9 mouse cellular contexts compared by ENCODE assay signal in the genomic region with DNA sequence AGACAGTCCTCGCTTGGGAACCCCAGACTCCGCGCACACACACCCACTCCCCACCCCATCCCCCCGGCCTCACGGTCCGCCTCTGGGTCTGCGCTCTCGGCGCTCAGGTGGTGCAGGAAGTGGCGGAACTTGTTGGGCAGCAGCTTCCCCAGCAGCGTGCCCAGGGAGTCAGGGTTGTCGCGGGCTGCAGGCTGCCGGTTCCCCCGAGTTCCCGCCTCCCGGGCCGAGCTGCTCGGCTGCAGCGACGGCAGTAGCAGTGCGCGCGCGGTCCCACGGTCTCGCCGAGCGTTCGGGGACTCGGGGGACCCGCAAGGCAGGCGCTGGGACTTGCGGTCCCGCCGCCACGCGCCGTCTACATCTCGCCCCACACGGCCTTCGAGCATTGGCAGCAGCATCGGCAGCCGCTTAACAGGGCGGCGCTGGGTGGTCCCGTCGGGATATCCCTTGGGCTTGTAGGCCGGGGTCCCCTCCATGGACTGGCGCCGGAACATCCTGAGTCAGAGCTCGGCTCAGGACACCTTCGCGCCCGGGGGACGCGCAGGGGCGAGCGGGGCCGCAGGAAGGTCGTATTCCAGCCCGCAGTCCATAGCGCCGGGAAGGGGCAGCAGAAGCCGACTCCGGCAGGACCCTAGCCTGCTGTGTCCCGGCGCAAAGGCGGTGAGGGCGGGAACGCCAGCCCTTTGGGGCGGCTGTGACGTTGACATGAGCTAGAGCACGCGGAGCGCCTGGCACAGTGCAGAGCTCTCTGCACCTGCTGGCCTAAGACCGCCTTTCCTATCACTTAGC. TPM values are rescaled to one million over a fixed set of nuclear protein-coding genes. Genes with fewer than 3 reads are reported as not detected.
DNase-seq lines count a peak whose midpoint lies in the region; ATAC-seq lines count a peak whose summit lies in the region.
"Had no signal": no experiment of that assay in that cellular context is flagged by ENCODE, and none has a peak within 500 bp of the region (broad histone marks: within the 10 kb centered on the region; RNA-seq: fewer than 3 reads in every experiment).

No protein-coding gene starts in this region.

- H3K4me3 ChIP-seq in embryonic facial prominence, embryonic 13.5 days: peak overlapping the region; percentile 54
- H3K4me3 ChIP-seq in hindbrain, embryonic 11.5 days (ENCODE audit: low read depth, low read length): peak overlapping the region; percentile 45
- peak overlapping the region; percentile 42 for H3K4me3 ChIP-seq in liver, embryonic 12.5 days
- peak overlapping the region; percentile 43 for H3K4me3 ChIP-seq in neural tube, embryonic 13.5 days

- no peaks in the 10 kb centered on the region for H3K9me3 ChIP-seq in embryonic facial prominence, embryonic 13.5 days
- H3K9me3 ChIP-seq in hindbrain, embryonic 11.5 days (ENCODE audit: control insufficient read depth, low read length): no peaks in the 10 kb centered on the region
- no peaks in the 10 kb centered on the region for H3K9me3 ChIP-seq in liver, embryonic 12.5 days (replicated peaks)
- no peaks in the 10 kb centered on the region for H3K9me3 ChIP-seq in neural tube, embryonic 13.5 days
- H3K9me3 ChIP-seq: G1E had no signal

- WGBS in embryonic facial prominence, embryonic 13.5 days: under 1% methylated on average over 77 of the region's 77 CpGs
- WGBS in hindbrain, embryonic 11.5 days: 1% methylated on average over 76 of the region's 77 CpGs
- WGBS in liver, embryonic 12.5 days (ENCODE audit: insufficient replicate concordance): 3% methylated on average over 77 of the region's 77 CpGs
- 1% methylated on average over 76 of the region's 77 CpGs for WGBS in neural tube, embryonic 13.5 days

- peak overlapping the region; percentile 98 for H3K4me2 ChIP-seq in embryonic facial prominence, embryonic 13.5 days
- peak overlapping the region; percentile 95 for H3K4me2 ChIP-seq in hindbrain, embryonic 11.5 days (replicated peaks; ENCODE audit: low read depth, low read length)
- peak overlapping the region; percentile 65 for H3K4me2 ChIP-seq in liver, embryonic 12.5 days
- peak overlapping the region; percentile 77 for H3K4me2 ChIP-seq in neural tube, embryonic 13.5 days

- H3K27ac ChIP-seq in embryonic facial prominence, embryonic 13.5 days: no peak overlapping the region; the same call in 1 of the 2 replicates
- H3K27ac ChIP-seq in hindbrain, embryonic 11.5 days (ENCODE audit: low read depth, low read length): no peak overlapping the region
- H3K27ac ChIP-seq in liver, embryonic 12.5 days: no peak overlapping the region
- no peak overlapping the region for H3K27ac ChIP-seq in neural tube, embryonic 13.5 days (replicated peaks)

- peaks cover 31% of the 10 kb centered on the region for H3K4me1 ChIP-seq in embryonic facial prominence, embryonic 13.5 days
- peaks cover 20% of the 10 kb centered on the region for H3K4me1 ChIP-seq in hindbrain, embryonic 11.5 days (replicated peaks; ENCODE audit: control insufficient read depth, insufficient read depth, low read length)
- H3K4me1 ChIP-seq in liver, embryonic 12.5 days: peaks cover 16% of the 10 kb centered on the region
- H3K4me1 ChIP-seq in neural tube, embryonic 13.5 days (replicated peaks): peaks cover 32% of the 10 kb centered on the region

- H3K9ac ChIP-seq in embryonic facial prominence, embryonic 13.5 days: peak overlapping the region; percentile 77
- H3K9ac ChIP-seq in hindbrain, embryonic 11.5 days (ENCODE audit: low read depth, low read length): peak overlapping the region; percentile 64
- H3K9ac ChIP-seq in liver, embryonic 12.5 days: peak overlapping the region; percentile 6; the same call in 1 of the 2 replicates
- peak overlapping the region; percentile 67 for H3K9ac ChIP-seq in neural tube, embryonic 13.5 days

- peaks cover 43% of the 10 kb centered on the region for H3K27me3 ChIP-seq in embryonic facial prominence, embryonic 13.5 days
- H3K27me3 ChIP-seq in hindbrain, embryonic 11.5 days (ENCODE audit: control insufficient read depth, insufficient read depth, low read length): peaks cover 26% of the 10 kb centered on the region
- peaks cover 99% of the 10 kb centered on the region for H3K27me3 ChIP-seq in liver, embryonic 12.5 days (replicated peaks)
- peaks cover 43% of the 10 kb centered on the region for H3K27me3 ChIP-seq in neural tube, embryonic 13.5 days

- ATAC-seq in frontal cortex, adult (ENCODE audit: low TSS enrichment): peak; percentile 42; the same call in 1 of the 2 replicates
- ATAC-seq in CD4-positive, CD25-positive, alpha-beta regulatory T cell, adult 4 months: peak; percentile 54
- ATAC-seq in embryonic facial prominence, embryonic 13.5 days (ENCODE audit: insufficient number of reproducible peaks, insufficient read depth, low FRiP score, low TSS enrichment, low read depth): peak; percentile 50; the same call in 1 of the 2 replicates
- ATAC-seq in hindbrain, embryonic 11.5 days (ENCODE audit: low FRiP score): peak; percentile 57
- ATAC-seq in liver, embryonic 12.5 days: no peak
- ATAC-seq in neural tube, embryonic 13.5 days (ENCODE audit: low read depth): peak; percentile 20; the same call in 1 of the 2 replicates
- no peak for ATAC-seq in erythroblast, adult 5-6 weeks (replicated peaks; ENCODE audit: low FRiP score, poor library complexity, severe bottlenecking)

- no peaks in the 10 kb centered on the region for H3K36me3 ChIP-seq in embryonic facial prominence, embryonic 13.5 days
- no peaks in the 10 kb centered on the region for H3K36me3 ChIP-seq in hindbrain, embryonic 11.5 days (ENCODE audit: control insufficient read depth, insufficient read depth, low read length)
- H3K36me3 ChIP-seq in liver, embryonic 12.5 days: no peaks in the 10 kb centered on the region
- no peaks in the 10 kb centered on the region for H3K36me3 ChIP-seq in neural tube, embryonic 13.5 days
- H3K36me3 ChIP-seq: G1E had no signal

- DNase-seq in frontal cortex, adult 2 months (ENCODE audit: extremely low spot score in 1 of 2, low spot score in 1 of 2): no peak
- DNase-seq in hindbrain, embryonic 11.5 days (ENCODE audit: low spot score): peak; percentile 63

RNA-seq across cellular contexts. Expression of gene 1700001O22Rik, which starts 2.2 kb away (rescaled TPM):
- 10.8 and 12.3 TPM in 2 replicates for polyA plus RNA-seq in frontal cortex, adult 2 months (2012; rRNA removed)
- under 1 TPM in 1 of 2 experiments, not detected in 1; 0.62 TPM for polyA plus RNA-seq in CD4-positive, CD25-positive, alpha-beta regulatory T cell, adult 4 months (2017; shearing (Covaris generic))
- polyA plus RNA-seq in embryonic facial prominence, embryonic 13.5 days (2015; fragmentation: Nextera tagmentation; extraction: Ambion mirVana): 2.8 and 2.9 TPM in 2 replicates
- polyA plus RNA-seq in hindbrain, embryonic 11.5 days (2014; fragmentation: Nextera tagmentation; extraction: Ambion mirVana): 2.7 and 4.0 TPM in 2 replicates
- 0.18 and 0.19 TPM in 2 replicates for polyA plus RNA-seq in liver, embryonic 12.5 days (2016; fragmentation: Nextera tagmentation; extraction: Ambion mirVana)
- 0.91 and 1.3 TPM in 2 replicates for polyA plus RNA-seq in neural tube, embryonic 13.5 days (2015; fragmentation: Nextera tagmentation; extraction: Ambion mirVana)
- not detected in 2 replicates for total RNA-seq in erythroblast, adult 5-6 weeks (2015; ENCODE audit: low replicate concordance)
- not detected in 2 replicates for total RNA-seq in erythroblast, adult 5-6 weeks (2017; ENCODE audit: low replicate concordance)
- polyA plus RNA-seq: G1E had no signal

RNA-seq across cellular contexts. Expression of gene Ntmt1, which starts 6.4 kb away (rescaled TPM):
- polyA plus RNA-seq in frontal cortex, adult 2 months (2012; rRNA removed): 40.5 and 48.8 TPM in 2 replicates
- 10 to 100 TPM; 30.5 to 44.9 TPM for polyA plus RNA-seq in CD4-positive, CD25-positive, alpha-beta regulatory T cell, adult 4 months (2017; shearing (Covaris generic))
- polyA plus RNA-seq in embryonic facial prominence, embryonic 13.5 days (2015; fragmentation: Nextera tagmentation; extraction: Ambion mirVana): 94.9 and 105 TPM in 2 replicates
- polyA plus RNA-seq in hindbrain, embryonic 11.5 days (2014; fragmentation: Nextera tagmentation; extraction: Ambion mirVana): 108 and 110 TPM in 2 replicates
- polyA plus RNA-seq in liver, embryonic 12.5 days (2016; fragmentation: Nextera tagmentation; extraction: Ambion mirVana): 45.4 and 48.6 TPM in 2 replicates
- 101 and 107 TPM in 2 replicates for polyA plus RNA-seq in neural tube, embryonic 13.5 days (2015; fragmentation: Nextera tagmentation; extraction: Ambion mirVana)
- total RNA-seq in erythroblast, adult 5-6 weeks (2015; ENCODE audit: low replicate concordance): 2.7 TPM in 2 replicates
- 3.9 TPM in 1 of 2 replicates, not detected in the other for total RNA-seq in erythroblast, adult 5-6 weeks (2017; ENCODE audit: low replicate concordance)

RNA-seq across cellular contexts. Expression of gene Asb6, which starts 28.9 kb away (rescaled TPM):
- polyA plus RNA-seq in frontal cortex, adult 2 months (2012; rRNA removed): 41.2 and 45.1 TPM in 2 replicates
- polyA plus RNA-seq in CD4-positive, CD25-positive, alpha-beta regulatory T cell, adult 4 months (2017; shearing (Covaris generic)): 10 to 100 TPM; 33.1 to 65.6 TPM
- polyA plus RNA-seq in embryonic facial prominence, embryonic 13.5 days (2015; fragmentation: Nextera tagmentation; extraction: Ambion mirVana): 39.5 and 47.3 TPM in 2 replicates
- polyA plus RNA-seq in hindbrain, embryonic 11.5 days (2014; fragmentation: Nextera tagmentation; extraction: Ambion mirVana): 26.0 and 28.5 TPM in 2 replicates
- 41.0 and 41.7 TPM in 2 replicates for polyA plus RNA-seq in liver, embryonic 12.5 days (2016; fragmentation: Nextera tagmentation; extraction: Ambion mirVana)
- polyA plus RNA-seq in neural tube, embryonic 13.5 days (2015; fragmentation: Nextera tagmentation; extraction: Ambion mirVana): 38.2 and 39.8 TPM in 2 replicates
- total RNA-seq in erythroblast, adult 5-6 weeks (2015; ENCODE audit: low replicate concordance): 13.6 and 19.2 TPM in 2 replicates
- total RNA-seq in erythroblast, adult 5-6 weeks (2017; ENCODE audit: low replicate concordance): 40.6 and 42.2 TPM in 2 replicates

RNA-seq across cellular contexts. Expression of gene Prrx2, which starts 33.5 kb away (rescaled TPM):
- 3.7 and 4.0 TPM in 2 replicates for polyA plus RNA-seq in frontal cortex, adult 2 months (2012; rRNA removed)
- polyA plus RNA-seq in CD4-positive, CD25-positive, alpha-beta regulatory T cell, adult 4 months (2017; shearing (Covaris generic)): not detected
- 103 and 107 TPM in 2 replicates for polyA plus RNA-seq in embryonic facial prominence, embryonic 13.5 days (2015; fragmentation: Nextera tagmentation; extraction: Ambion mirVana)
- polyA plus RNA-seq in hindbrain, embryonic 11.5 days (2014; fragmentation: Nextera tagmentation; extraction: Ambion mirVana): 36.7 and 39.7 TPM in 2 replicates
- 2.5 and 4.1 TPM in 2 replicates for polyA plus RNA-seq in liver, embryonic 12.5 days (2016; fragmentation: Nextera tagmentation; extraction: Ambion mirVana)
- 1.7 and 4.9 TPM in 2 replicates for polyA plus RNA-seq in neural tube, embryonic 13.5 days (2015; fragmentation: Nextera tagmentation; extraction: Ambion mirVana)
- total RNA-seq in erythroblast, adult 5-6 weeks (2015; ENCODE audit: low replicate concordance): not detected in 2 replicates
- total RNA-seq in erythroblast, adult 5-6 weeks (2017; ENCODE audit: low replicate concordance): not detected in 2 replicates
- total RNA-seq: G1E had no signal
- polyA plus RNA-seq: G1E had no signal

Comparison
In these comparisons a context has a peak if more than half of its experiments do, and no peak if none do; other contexts are left out.
1. ATAC-seq: peak in frontal cortex, adult (single experiment), CD4-positive, CD25-positive, alpha-beta regulatory T cell, adult 4 months (single experiment), embryonic facial prominence, embryonic 13.5 days (single experiment), hindbrain, embryonic 11.5 days (single experiment) and neural tube, embryonic 13.5 days (single experiment); none in liver, embryonic 12.5 days (single experiment) and erythroblast, adult 5-6 weeks (single experiment).
2. H3K9ac ChIP-seq: peak in every context shown above with its lines; median percentile 77 in embryonic facial prominence, embryonic 13.5 days; 67 in neural tube, embryonic 13.5 days; 64 in hindbrain, embryonic 11.5 days; 6 in liver, embryonic 12.5 days.
3. Peak in every context shown above with its lines, with median percentiles within 50 percentile points of each other: H3K4me2 ChIP-seq and H3K4me3 ChIP-seq.